Comparison of ENCODE assay signal across 23 mouse cellular contexts in genomic region chr2:118025829-118026735, GRCm38 (mm10).
DNase-seq lines count a peak whose midpoint lies in the region; ATAC-seq and TF ChIP-seq lines count a peak whose summit lies in the region.
"Had no signal": no experiment of that assay in that cellular context is flagged by ENCODE, and none has a peak within 500 bp of the region (broad histone marks: within the 10 kb centered on the region; RNA-seq: fewer than 3 reads in every experiment).

No protein-coding gene starts in this region.

- no peak overlapping the region for H3K4me3 ChIP-seq in embryonic facial prominence, embryonic 13.5 days
- no peak overlapping the region for H3K4me3 ChIP-seq in embryonic fibroblast, embryonic 13.5 days (ENCODE audit: insufficient read depth, low read length)
- H3K4me3 ChIP-seq: heart, embryonic 13.5 days; midbrain, embryonic 12.5 days; neural tube, embryonic 13.5 days; stomach, embryonic 15.5 days had no signal

- WGBS in embryonic facial prominence, embryonic 13.5 days = 66% methylated on average over 6 of the region's 6 CpGs

- no peaks in the 10 kb centered on the region for H3K9me3 ChIP-seq in embryonic facial prominence, embryonic 13.5 days
- H3K9me3 ChIP-seq: heart, embryonic 13.5 days; midbrain, embryonic 12.5 days; neural tube, embryonic 13.5 days; stomach, embryonic 15.5 days had no signal

- no peaks in the 10 kb centered on the region for H3K36me3 ChIP-seq in embryonic facial prominence, embryonic 13.5 days
- H3K36me3 ChIP-seq: heart, embryonic 13.5 days; midbrain, embryonic 12.5 days; neural tube, embryonic 13.5 days; stomach, embryonic 15.5 days had no signal

- peaks cover 10% of the 10 kb centered on the region for H3K4me1 ChIP-seq in embryonic facial prominence, embryonic 13.5 days
- H3K4me1 ChIP-seq in embryonic fibroblast, embryonic 13.5 days (ENCODE audit: control insufficient read depth, insufficient read depth, low read length) = 0 out of 2 replicates have a peak, but pooled peaks cover 3% of the 10 kb centered on the region
- H3K4me1 ChIP-seq: heart, embryonic 13.5 days; midbrain, embryonic 12.5 days; neural tube, embryonic 13.5 days had no signal

- peak overlapping the region; percentile 41 for H3K27ac ChIP-seq in embryonic facial prominence, embryonic 13.5 days
- H3K27ac ChIP-seq in embryonic fibroblast, embryonic 13.5 days (ENCODE audit: insufficient read depth, low read length) = peak overlapping the region; percentile 72
- H3K27ac ChIP-seq: heart, embryonic 13.5 days; hindbrain, embryonic 14.5 days; midbrain, embryonic 12.5 days; neural tube, embryonic 13.5 days; stomach, embryonic 15.5 days had no signal

- ATAC-seq in embryonic facial prominence, embryonic 13.5 days (ENCODE audit: insufficient number of reproducible peaks, insufficient read depth, low FRiP score, low TSS enrichment, low read depth) = no peak
- 0 out of 2 replicates have a peak, but pooled peaks have one; percentile 41 for ATAC-seq in monocyte, adult 5-6 weeks (replicated peaks; ENCODE audit: insufficient number of reproducible peaks, low FRiP score, low TSS enrichment, poor library complexity, severe bottlenecking)
- ATAC-seq: forebrain, embryonic 16.5 days; Patski had no signal

- no peak for TF ChIP-seq CTCF in embryonic fibroblast, embryonic 13.5 days (IDR thresholded peaks at IDR 0.05; ENCODE audit: borderline replicate concordance, insufficient read depth, low read length)

- DNase-seq in kidney, postnatal 14 days = peak; percentile 8
- no peak for DNase-seq in kidney, postnatal 36 days
- no peak for DNase-seq in right cerebral cortex, postnatal 25 days
- DNase-seq in ovary, postnatal 14 days (ENCODE audit: low spot score) = no peak
- DNase-seq: adrenal gland, adult 8-10 months; cerebellum, adult 8-10 months; heart, adult 18-20 months; kidney, postnatal 4 days; layer of hippocampus, adult 9-11 months; lung, adult 18-20 months; lung, postnatal 36 days; right cerebral cortex, postnatal 14 days; thymus, adult 2 months had no signal

- H3K27me3 ChIP-seq in embryonic facial prominence, embryonic 13.5 days = no peaks in the 10 kb centered on the region
- H3K27me3 ChIP-seq: heart, embryonic 13.5 days; midbrain, embryonic 12.5 days; neural tube, embryonic 13.5 days; Patski; stomach, embryonic 15.5 days had no signal

- no peak for TF ChIP-seq POLR2A in embryonic fibroblast, embryonic 13.5 days (IDR thresholded peaks at IDR 0.05; ENCODE audit: low read depth, low read length)

- no peak overlapping the region for H3K9ac ChIP-seq in embryonic facial prominence, embryonic 13.5 days
- H3K9ac ChIP-seq: heart, embryonic 13.5 days; hindbrain, embryonic 14.5 days; midbrain, embryonic 12.5 days; neural tube, embryonic 13.5 days; stomach, embryonic 15.5 days had no signal

- no peak overlapping the region for H3K4me2 ChIP-seq in embryonic facial prominence, embryonic 13.5 days
- H3K4me2 ChIP-seq: heart, embryonic 13.5 days; hindbrain, embryonic 14.5 days; midbrain, embryonic 12.5 days; neural tube, embryonic 13.5 days; stomach, embryonic 15.5 days had no signal
